Mouse (Mus musculus): ENCODE measurements around the gene Rnf144b.

DNA sequence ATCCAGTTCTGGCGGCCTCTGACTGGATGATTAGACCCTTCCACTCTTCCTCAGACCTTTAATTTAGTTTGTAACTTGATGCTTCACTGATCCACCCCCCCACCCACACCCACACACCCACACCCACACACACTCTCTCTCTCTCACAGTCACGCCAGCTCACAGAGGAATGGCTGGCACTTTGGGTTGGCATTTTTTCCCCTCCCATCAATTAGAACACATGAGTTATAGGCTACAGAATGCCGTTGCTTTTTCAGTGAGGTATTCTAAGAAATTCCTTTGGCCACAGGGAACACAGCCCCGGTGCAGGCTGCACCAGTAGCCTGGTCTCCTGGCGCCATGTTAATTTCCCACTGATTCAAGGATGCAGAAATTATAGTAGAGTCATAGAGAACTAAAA is 3.1 kb downstream of the Rnf144b start:
- TF ChIP-seq EP300 (optimal IDR thresholded peaks at IDR 0.05) (no peak), CTCF (IDR thresholded peaks at IDR 0.05; ENCODE audit: low read depth) (no peak)

Data from stomach, postnatal 0 days (tissue).